Mouse (Mus musculus) spleen, adult 2 months (tissue): Measurements from ENCODE around the gene Olfr1358. TPM values are rescaled to one million over a fixed set of nuclear protein-coding genes. Genes with fewer than 3 reads are reported as not detected.

Source experiments
- DNase-seq, 2 experiments: peaks; one replicate each; pipeline versions ENCODE4 v3.0.0 to v3.0.0-alpha.2; 2012 to 2021; ENCODE audit warnings: low spot score in 2 of 2, low read depth in 1 of 2
- H3K27ac ChIP-seq: fragments of 200-500 bp; 2 replicates; pipeline ENCODE4 v1.5.1; 2012; ENCODE audit warnings: low read length, inconsistent platforms; ENCODE audit not compliant: insufficient read depth
- H3K27me3 ChIP-seq: fragments of 200-500 bp; 2 replicates; pipeline ENCODE4 v1.6.1; 2012; ENCODE audit warnings: mild to moderate bottlenecking, moderate library complexity, low read length, inconsistent platforms; ENCODE audit not compliant: control insufficient read depth, insufficient read depth
- H3K36me3 ChIP-seq: fragments of 200-500 bp; 2 replicates; pipeline ENCODE4 v1.6.1; 2012; ENCODE audit warnings: mild to moderate bottlenecking, low read length, inconsistent platforms; ENCODE audit not compliant: control insufficient read depth, insufficient read depth
- H3K4me1 ChIP-seq: fragments of 200-500 bp; 2 replicates; pipeline ENCODE4 v1.6.1; 2011; ENCODE audit warnings: inconsistent platforms; ENCODE audit not compliant: control insufficient read depth, insufficient read depth, insufficient read length
- H3K4me3 ChIP-seq: fragments of 200-500 bp; 2 replicates; pipeline ENCODE4 v1.5.1; 2011; ENCODE audit warnings: mild to moderate bottlenecking, inconsistent platforms; ENCODE audit not compliant: insufficient read depth, insufficient read length; ENCODE audit errors: extremely low read depth
- CTCF ChIP-seq: fragments of 200-500 bp; IDR thresholded peaks from 2 replicates; pipeline ENCODE4 v1.5.1; 2011; ENCODE audit warnings: mild to moderate bottlenecking, inconsistent platforms; ENCODE audit not compliant: insufficient read depth, insufficient read length, insufficient replicate concordance; ENCODE audit errors: extremely low read depth
- POLR2A ChIP-seq: fragments of 200-500 bp; IDR thresholded peaks from 2 replicates; pipeline ENCODE4 v1.6.1; 2011; ENCODE audit warnings: low read depth, low read length, inconsistent platforms
- WGBS: fragments of 180-500 bp; shearing (Covaris S2); methylation state at CpG from one replicate; pipeline ENCODE4 v1.1.7; 2018; 5-methylcytosine and 5-hydroxymethylcytosine counted together
- polyA plus RNA-seq: library from polyadenylated mRNA; depleted of rRNA; stranded (reverse); fragments of >200 nt; gene quantifications from 2 replicates; pipeline ENCODE4 v1.2.3, GENCODE M21; 2012; rRNA removed

The Olfr1358 gene
- polyA plus RNA-seq, 1 experiment, result not detected

DNA sequence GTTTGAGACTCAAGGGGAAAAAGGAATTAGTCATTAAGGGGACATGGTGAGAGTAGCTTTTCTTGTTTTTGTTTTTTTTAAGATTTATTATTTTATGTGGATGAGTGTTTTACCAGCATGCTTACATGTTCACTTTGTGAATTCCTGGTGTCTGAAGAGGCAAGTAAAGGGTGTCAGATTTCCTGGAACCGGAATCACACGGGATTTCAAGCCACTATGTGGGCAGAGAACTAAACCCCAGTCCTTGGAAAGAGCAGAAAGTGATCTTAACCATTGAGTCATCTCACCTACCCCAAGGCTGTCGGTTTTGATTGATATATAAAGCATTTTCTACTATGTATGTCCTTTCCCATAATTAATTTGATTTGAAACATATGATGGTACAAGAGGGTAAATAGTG lies 52.5 kb downstream of the Olfr1358 start:
- Histone ChIP-seq H3K27ac (no peak overlapping the region), H3K4me3 (no peak overlapping the region), H3K36me3 (no peaks in the 10 kb centered on the region), H3K4me1 (no peaks in the 10 kb centered on the region), H3K27me3 (no peaks in the 10 kb centered on the region)
- no peak for TF ChIP-seq POLR2A
- no peak for TF ChIP-seq CTCF
- 79% methylated on average over 3 of the region's 3 CpGs for WGBS
- no peak for DNase-seq

Other genes with a start within 250 kb of the Olfr1358 start
- gene Agpat3, start 164.9 kb upstream of the Olfr1358 start, polyA plus RNA-seq, result 177 and 205 TPM in 2 replicates
- 60.2 and 62.0 TPM in 2 replicates for gene Rrp1, start 104.4 kb upstream of the Olfr1358 start, polyA plus RNA-seq
- gene Cstb, start 91.8 kb upstream of the Olfr1358 start, polyA plus RNA-seq, result 18.6 and 20.4 TPM in 2 replicates
- 13.6 and 15.2 TPM in 2 replicates for gene Pdxk, start 52.5 kb upstream of the Olfr1358 start, polyA plus RNA-seq
- gene Ilvbl, start 56.9 kb downstream of the Olfr1358 start, polyA plus RNA-seq, result 33.5 and 36.8 TPM in 2 replicates
- 9.3 and 12.7 TPM in 2 replicates for gene Syde1, start 74.5 kb downstream of the Olfr1358 start, polyA plus RNA-seq
- gene Olfr1357, start 100.6 kb downstream of the Olfr1358 start, polyA plus RNA-seq, result not detected in 2 replicates
- gene Casp14, start 200.9 kb downstream of the Olfr1358 start, polyA plus RNA-seq, result not detected in 2 replicates
- gene Ccdc105, start 235.6 kb downstream of the Olfr1358 start, polyA plus RNA-seq, result not detected in 2 replicates